Mouse (Mus musculus): Measurements from ENCODE around the gene Rbms1.

- TF ChIP-seq CTCF (IDR thresholded peaks at IDR 0.05; ENCODE audit: insufficient read depth, low read length), result no peak
- TF ChIP-seq POLR2A (IDR thresholded peaks at IDR 0.05; ENCODE audit: borderline replicate concordance, extremely low read depth, low read depth, low read length), result no peak
Measured at GRCm38 (mm10) chr2:60717348-60717747, 245.6 kb downstream of the Rbms1 start.
